Mouse (Mus musculus) kidney, postnatal 10 days (tissue): ENCODE measurements at regions not wholly inside any gene's neighbourhood (a gene's known extent, or its start where the extent isn't known, plus 50 kb on each side); places are given as distances from the start of the nearest gene placed in this dataset.

Source experiments
- DNase-seq: peaks from one replicate; pipeline ENCODE4 v3.0.0; 2021; ENCODE audit warnings: mixed read lengths

- DNase-seq = no peak
Measured at GRCm38 (mm10) chr12:7670114-7670513, 307.3 kb upstream of the Apob start.

GRCm38 (mm10) chr12:7670561-7670960 lies 306.9 kb upstream of the Apob start:
- no peak for DNase-seq

GRCm38 (mm10) chr12:7691996-7692395 lies 285.5 kb upstream of the Apob start:
- DNase-seq = no peak

GRCm38 (mm10) chr12:7698324-7698944 lies 279.0 kb upstream of the Apob start:
- no peak for DNase-seq

- DNase-seq = no peak
Measured at GRCm38 (mm10) chr12:7709102-7709501, 268.3 kb upstream of the Apob start.

- no peak for DNase-seq
Measured at GRCm38 (mm10) chr12:7709872-7710271, 267.6 kb upstream of the Apob start.

GRCm38 (mm10) chr12:7715091-7715490 lies 262.4 kb upstream of the Apob start:
- DNase-seq = no peak

GRCm38 (mm10) chr12:7718556-7718955 lies 258.9 kb upstream of the Apob start:
- no peak for DNase-seq

- DNase-seq = peak; percentile 8
Measured at GRCm38 (mm10) chr12:7719080-7719479, 258.4 kb upstream of the Apob start.

- DNase-seq = no peak
Measured at GRCm38 (mm10) chr12:7724992-7725391, 252.5 kb upstream of the Apob start.

GRCm38 (mm10) chr12:7738020-7738419 lies 239.4 kb upstream of the Apob start:
- DNase-seq = no peak

GRCm38 (mm10) chr12:7738629-7739351 lies 238.7 kb upstream of the Apob start:
- no peak for DNase-seq

- DNase-seq = no peak
Measured at GRCm38 (mm10) chr12:7739352-7739994, 238.0 kb upstream of the Apob start.

- no peak for DNase-seq
Measured at GRCm38 (mm10) chr12:7746708-7747107, 230.7 kb upstream of the Apob start.

GRCm38 (mm10) chr12:7749319-7750238 lies 227.9 kb upstream of the Apob start:
- DNase-seq = peak; percentile 14

GRCm38 (mm10) chr12:7754861-7755260 lies 222.6 kb upstream of the Apob start:
- no peak for DNase-seq

- DNase-seq = no peak
Measured at GRCm38 (mm10) chr12:7764795-7765697, 212.4 kb upstream of the Apob start.

GRCm38 (mm10) chr12:7774127-7774526 lies 203.3 kb upstream of the Apob start:
- DNase-seq = no peak

GRCm38 (mm10) chr12:7776335-7776734 lies 201.1 kb upstream of the Apob start:
- peak; percentile 10 for DNase-seq

- peak; percentile 60 for DNase-seq
Measured at GRCm38 (mm10) chr12:7777220-7778055, 200.0 kb upstream of the Apob start.

GRCm38 (mm10) chr12:7778056-7778440 lies 199.4 kb upstream of the Apob start:
- peak; percentile 52 for DNase-seq
